Mouse (Mus musculus) CD4-positive helper T cell, adult 2 months (primary cell): ENCODE data around the gene Gm13023.
"Not testable (repeated sequence)": the region's sequence is repeated elsewhere in the genome, so short reads cannot be mapped to it uniquely, and the experiment has no call there.

Source experiments
- DNase-seq: peaks from one replicate; pipeline ENCODE4 v3.0.0-alpha.2; 2012; ENCODE audit warnings: low read depth, missing footprints, low spot score

Gm13023 gene

GRCm38 (mm10) chr4:143789052-143789451, at the start of gene Gm13023:
Gm13023 (plus strand) TSS chr4:143789352.
- DNase-seq, result not testable (repeated sequence)

DNA sequence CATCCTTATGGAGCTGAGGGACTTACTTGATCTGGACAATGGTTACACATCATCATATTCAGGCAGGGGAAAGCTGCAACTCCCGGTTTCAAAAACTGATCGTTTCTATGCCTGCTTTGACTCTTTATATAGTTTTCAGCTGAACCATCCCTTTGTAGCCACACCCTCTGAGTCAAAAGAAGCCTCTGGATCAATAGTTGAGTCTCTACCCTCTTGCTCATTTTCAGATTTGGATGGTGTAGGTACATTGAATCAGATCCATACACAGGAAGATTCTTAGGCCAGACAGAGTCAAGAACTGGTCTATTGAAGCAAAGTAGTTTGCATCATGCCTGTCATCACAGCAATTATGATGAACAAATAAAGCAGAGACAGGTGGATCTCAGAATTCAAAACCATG, 26.8 kb downstream of the Gm13023 start, which contains the start of gene Gm13084:
Gene Gm13084, minus strand, starts transcription at position 101 of the 400 bp plus-strand sequence.
- DNase-seq, result no peak
